Mouse (Mus musculus): ENCODE results near the gene Egln2.

DNA sequence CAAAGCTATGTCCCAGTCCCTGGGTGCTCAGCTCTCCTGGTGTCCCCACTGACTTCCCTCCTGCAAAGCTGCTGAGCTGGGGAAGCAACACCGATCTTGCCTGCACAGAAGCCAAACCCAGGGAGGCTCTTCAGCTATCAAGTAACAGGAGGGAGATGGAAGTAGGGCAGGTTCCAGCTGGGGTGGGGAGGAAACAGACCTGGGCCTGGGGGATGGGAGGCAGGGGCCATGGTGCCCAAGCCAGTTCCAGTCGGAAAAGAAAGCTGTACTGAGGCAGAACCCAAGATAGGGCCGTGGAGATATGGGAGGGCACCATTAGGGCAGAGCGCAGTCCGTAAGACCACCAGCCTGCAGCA is 3.2 kb downstream of the Egln2 start:
- TF ChIP-seq HCFC1 (IDR thresholded peaks at IDR 0.05; ENCODE audit: borderline replicate concordance, insufficient read depth, low read length), result no peak
- no peak for TF ChIP-seq ZC3H11A (IDR thresholded peaks at IDR 0.05; ENCODE audit: borderline replicate concordance, low read depth, low read length)
- TF ChIP-seq MAFK (IDR thresholded peaks at IDR 0.05; ENCODE audit: insufficient read depth, low read depth, low read length), result no peak
- TF ChIP-seq ZNF384 (IDR thresholded peaks at IDR 0.05; ENCODE audit: low read depth, low read length), result no peak
